Mouse (Mus musculus) cerebellum, adult (tissue): Measurements from ENCODE around the gene Creb5.

Experiments
- ATAC-seq: cut with Nextera tagmentation; 2 replicates; pipeline ENCODE4 v1.9.2; 2017; ENCODE audit warnings: mild to moderate bottlenecking, moderate library complexity, mixed read lengths; ENCODE audit not compliant: insufficient number of reproducible peaks, low FRiP score, low TSS enrichment

The Creb5 gene

DNA sequence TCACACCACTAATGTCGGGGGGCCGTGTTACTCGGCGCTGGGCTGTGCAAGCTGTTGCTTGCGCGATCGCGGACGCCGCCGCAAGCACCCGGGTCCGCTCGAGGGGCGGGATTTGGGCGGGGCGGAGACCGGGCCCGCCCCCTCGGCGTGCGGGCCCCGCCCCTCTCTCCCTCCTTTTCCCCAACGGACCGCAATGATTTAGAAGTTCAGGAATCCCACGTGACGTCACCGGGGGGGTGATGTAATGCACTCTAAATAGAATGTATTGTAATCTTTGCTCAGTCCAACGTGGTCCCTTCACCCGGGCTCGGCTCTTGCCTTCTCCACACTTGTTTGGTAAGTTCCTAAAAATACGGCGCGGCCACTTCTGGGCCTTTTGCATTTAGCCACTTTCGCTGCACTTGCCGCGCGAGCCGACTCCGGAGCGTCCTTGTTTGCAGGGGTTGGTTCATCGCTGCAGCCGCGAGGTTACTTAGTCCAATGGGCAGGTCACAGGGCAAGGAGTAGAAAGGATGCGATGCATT lies at the start of gene Creb5:
Gene Creb5, plus strand, starts transcription at position 233 of the 524 bp plus-strand sequence.
- ATAC-seq = peak; percentile 62

DNA sequence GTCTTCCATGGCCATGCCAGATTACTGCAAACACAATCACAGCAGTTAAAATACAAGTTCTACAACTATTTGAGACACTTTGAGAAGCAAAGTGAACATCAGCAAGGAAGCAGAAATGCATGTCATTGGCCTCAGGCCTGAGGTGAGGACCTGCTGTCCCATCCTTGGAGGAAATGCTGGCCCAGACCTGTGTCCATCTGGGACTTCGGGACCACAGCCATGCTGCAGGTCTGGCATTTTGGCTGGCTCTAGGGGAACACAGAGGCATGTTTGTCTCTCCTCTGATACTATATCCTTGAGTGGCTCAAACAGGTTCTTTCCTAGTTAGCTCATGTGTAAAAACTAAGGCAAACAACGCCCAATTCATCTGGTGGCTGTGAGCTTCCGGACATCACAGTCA lies 27.2 kb upstream of the Creb5 start:
- peak; percentile 95 for ATAC-seq

DNA sequence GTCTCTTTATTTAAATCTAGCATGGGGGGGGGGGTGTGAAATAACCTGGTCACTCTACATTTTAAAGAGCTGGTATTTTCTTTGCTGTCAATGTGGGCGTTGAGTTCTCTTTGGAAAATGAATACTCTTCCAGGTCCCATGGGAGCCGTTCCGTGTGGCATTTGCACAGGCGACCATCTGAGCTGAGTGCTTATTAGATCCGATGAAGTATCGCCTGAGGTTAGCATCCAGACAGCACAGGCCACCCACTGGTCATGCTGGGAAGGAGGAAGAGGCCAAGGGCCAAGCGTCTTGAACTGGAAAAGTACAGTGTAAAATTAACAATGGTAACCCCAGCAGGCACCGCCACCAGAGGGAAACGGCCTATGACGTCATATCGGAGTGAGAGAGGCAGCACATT lies 24.7 kb upstream of the Creb5 start:
- no peak for ATAC-seq

GRCm38 (mm10) chr6:53267036-53267435 lies 20.0 kb upstream of the Creb5 start:
- no peak for ATAC-seq

- no peak for ATAC-seq
Measured at GRCm38 (mm10) chr6:53267732-53268505, 19.2 kb upstream of the Creb5 start.

DNA sequence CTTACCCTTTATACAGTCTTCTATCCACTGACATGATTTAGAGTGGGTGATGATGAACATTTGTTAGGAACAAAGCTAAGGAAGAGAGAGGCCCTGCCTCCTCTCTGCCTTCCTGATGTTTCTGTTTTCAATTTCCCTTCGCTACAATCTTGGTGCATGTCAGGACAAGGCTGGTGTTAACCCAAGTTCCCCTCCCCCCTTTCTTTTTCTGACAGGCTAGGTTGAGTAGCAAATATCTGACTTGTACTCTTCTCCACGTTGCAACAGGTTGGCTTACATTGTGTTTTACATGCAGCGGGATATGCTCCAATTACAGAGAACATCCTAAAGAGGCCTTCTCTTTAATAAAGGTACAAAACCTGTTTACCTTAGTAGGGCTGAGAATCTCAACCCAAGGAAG lies 15.9 kb upstream of the Creb5 start:
- ATAC-seq = no peak

DNA sequence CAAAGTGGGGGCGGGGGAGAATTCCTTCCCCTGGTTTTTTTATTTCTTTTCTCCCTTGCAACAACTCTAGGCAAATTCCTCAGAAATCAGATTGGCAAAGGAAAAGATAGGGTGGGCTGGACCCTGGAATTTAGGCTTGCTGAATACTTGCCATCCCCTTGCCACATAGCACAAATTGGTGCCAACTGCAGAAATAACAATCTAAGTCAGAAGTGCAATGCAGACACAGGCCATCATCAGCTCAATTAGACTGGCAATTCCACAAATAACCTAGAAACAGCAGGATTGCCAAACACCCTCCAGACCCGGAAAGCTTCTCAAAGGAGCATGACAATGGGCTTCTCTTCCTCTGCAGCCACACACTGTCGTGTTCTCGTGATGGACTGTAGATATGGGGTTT lies 15.4 kb upstream of the Creb5 start:
- no peak for ATAC-seq

DNA sequence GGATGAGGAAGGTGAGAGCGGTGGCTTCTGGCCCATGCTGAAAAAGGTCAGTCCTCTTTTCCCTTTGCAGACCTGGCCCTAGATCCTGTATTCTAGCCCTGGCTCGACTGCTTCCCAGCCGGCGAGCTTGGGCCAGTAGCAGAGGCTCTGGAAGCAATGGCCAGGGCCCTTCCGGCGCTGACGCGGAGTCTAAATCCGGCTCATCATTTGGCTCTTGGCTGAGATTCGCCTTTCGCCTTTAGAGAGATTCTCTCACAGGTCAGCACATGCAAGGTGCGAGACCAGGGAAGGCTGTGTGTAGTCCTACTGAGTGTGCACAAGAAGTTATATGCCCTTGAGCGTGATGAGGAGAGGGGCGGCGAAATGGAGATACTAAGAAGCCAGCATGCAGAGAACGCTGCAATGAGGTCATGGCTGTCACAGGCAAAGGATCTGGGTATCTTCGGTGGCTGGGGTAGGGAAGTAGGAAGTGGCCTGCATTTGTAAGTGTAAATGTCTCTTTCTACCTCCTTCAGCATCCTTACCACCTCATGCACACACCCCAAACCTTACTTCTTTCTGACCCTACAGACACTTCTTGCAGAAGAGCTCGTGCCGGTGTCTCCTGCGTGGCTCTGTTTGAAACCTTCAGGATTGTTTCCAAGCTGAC lies 557 bp upstream of the Creb5 start:
- ATAC-seq = peak; percentile 66

GRCm38 (mm10) chr6:53287562-53288381 lies 702 bp downstream of the Creb5 start:
- peak; percentile 17 for ATAC-seq

DNA sequence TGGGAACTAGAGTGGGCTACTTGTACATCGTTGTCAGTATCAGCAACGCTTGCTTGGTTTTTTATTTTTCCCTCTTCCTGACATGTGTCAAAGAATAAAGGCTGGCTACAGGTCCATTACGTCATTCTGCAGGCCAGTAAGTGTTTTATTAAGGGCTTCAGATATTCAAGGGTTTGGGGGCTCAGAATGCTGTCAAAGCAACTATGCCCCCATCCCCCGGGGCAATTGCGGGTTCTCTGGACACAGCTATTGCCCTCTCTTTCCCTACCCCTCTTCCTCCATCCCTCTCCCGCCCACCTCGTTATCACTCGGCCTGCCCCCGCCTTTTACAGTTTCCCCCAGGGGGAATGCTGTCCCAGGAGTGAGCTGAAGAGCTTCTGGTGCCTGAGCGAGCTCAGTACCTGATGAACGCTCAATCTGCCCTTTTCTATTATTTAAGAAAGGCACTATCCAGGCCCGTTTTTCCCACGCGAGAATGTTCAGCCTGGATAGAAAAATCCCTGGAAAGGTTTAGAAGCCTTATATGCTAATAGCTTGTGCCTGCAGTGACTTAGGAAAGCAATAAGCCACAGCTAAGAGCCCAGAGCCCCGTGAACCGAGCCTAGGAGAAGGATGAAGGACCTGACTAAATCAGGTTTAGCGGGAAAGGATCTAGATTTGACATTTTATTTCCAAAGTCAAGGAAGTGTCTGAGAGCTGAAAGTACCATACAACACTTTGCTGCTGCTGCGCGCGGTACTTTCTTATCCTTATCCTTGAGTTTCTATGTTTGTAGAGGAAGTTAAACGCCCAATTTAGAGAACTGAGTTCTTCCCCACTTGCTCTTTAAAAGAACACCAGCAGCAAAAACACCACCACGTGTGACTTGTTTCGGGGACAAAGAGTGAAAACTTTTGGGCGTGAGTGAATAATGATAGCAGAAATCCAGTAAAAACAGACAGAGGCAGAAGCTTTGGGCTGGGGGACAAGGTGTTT lies 1.8 kb downstream of the Creb5 start:
- ATAC-seq = no peak

DNA sequence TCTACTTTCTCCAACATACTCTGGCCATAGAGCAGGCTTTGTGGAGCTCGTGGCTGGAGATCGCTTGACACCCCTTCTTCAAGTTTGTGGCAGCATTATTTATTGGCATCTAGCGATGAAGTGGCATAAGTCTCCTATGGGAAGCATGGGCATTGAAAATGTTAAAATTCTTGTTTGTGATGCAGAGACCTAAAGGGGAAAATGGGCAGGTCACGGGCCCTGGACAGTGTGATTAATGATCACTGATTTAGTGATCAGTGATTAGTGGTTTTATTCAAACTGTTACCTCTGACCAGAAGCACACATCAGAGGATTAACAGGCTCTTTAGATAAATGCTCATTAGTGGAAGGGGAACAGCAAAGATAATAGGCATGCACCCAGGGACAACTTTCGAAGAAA lies 2.6 kb downstream of the Creb5 start:
- ATAC-seq = no peak

DNA sequence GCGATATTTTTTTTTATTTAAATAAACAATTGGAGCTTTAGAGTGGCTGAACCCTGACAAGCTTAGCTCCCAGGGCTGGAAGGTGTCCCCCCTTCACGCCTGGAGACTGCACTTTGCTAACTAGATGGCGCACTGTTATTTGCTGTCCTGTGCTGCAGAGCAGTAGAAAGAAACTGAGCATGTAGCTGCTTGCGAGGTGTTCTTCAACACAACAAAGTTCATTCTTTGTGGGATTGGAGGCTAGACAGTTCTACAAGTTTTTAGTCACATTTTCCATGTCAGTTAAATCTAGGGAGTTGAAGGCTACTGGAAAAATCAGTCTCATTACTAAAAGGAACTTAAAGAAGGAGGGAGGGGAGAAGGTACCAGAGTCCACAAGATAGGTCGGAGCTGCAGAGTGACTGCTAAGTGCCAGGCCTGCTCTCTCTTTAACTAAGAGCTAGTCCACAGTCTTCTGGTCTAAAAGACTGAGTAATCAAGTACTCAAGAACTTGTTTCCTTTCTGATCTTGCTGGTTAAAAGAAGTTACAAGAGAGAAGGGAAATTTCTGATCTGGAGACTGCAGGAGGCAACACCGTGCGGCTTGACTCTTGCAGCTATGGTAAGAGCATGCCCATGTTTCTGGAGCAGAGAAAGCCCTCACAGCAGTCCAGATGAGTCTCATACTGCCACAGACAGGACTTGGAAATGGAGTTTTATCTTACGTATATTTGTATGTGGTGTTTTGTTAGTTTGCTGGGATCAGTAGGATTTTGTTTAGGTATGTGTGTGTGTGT lies 3.3 kb downstream of the Creb5 start:
- no peak for ATAC-seq

GRCm38 (mm10) chr6:53292931-53293330 lies 5.9 kb downstream of the Creb5 start:
- no peak for ATAC-seq

GRCm38 (mm10) chr6:53297851-53298250 lies 10.8 kb downstream of the Creb5 start:
- ATAC-seq = no peak

DNA sequence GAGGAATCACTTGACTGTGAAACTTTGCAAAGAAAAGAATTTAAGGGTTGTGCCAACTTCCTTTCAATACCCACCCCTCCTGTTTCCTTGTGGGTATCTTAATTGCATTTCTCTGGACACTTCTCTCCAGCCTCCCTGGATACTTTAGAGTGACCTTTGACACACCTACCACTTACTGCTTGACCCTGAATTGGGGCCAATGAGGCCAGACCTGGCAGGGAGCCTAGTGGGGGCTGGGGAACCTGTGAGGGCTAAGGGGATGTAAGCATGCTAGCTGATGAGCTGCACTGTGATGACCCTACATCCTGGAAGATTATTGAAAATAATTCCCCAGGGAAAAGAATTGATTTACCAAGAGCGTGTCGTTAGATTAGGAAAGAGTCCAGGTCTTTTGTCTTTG lies 17.1 kb downstream of the Creb5 start:
- no peak for ATAC-seq

DNA sequence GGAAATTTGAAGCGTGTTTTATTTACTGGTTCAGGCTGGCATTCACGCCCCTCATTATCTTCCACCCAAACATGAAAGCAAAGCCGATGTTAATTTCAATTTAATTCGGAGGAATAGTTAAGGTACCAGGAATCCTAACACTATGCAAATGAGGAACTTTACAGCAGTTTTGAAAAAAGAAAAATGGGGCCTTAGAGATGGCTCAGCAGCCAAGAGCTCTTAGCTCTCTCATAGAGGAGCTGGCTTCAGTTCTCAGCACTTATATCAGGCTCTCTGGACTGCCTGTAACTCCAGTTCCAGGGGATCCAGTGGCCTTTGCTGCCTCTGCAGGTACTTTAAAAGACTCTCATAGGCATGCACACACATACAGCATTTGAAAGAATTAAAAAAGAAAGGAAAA lies 19.1 kb downstream of the Creb5 start:
- ATAC-seq = no peak

GRCm38 (mm10) chr6:53306710-53307109 lies 19.6 kb downstream of the Creb5 start:
- ATAC-seq = no peak

- no peak for ATAC-seq
Measured at GRCm38 (mm10) chr6:53308684-53309083, 21.6 kb downstream of the Creb5 start.

GRCm38 (mm10) chr6:53313604-53314003 lies 26.5 kb downstream of the Creb5 start:
- no peak for ATAC-seq
